In the genomic region with DNA sequence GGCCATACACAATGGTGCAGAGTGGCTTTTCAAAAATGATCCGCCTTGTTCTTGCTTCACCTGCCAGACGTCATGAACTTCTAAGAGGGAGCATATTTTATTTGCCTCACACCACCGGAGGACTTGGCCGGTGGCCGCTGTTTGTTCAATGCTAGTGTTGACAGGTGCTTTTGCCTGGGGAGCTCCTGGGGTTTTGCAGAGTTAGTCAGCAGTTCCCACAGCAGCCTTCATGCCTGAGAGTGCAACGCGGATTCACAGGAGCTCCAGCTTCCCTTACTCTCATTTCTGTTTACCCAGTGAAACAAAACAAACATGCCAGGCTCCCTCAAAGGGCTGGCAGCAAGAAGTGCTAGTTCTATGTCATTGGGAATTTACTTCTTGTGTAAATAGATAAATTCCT, we compare ENCODE assay signal across 8 mouse cellular contexts.
DNase-seq lines count a peak whose midpoint lies in the region; ATAC-seq lines count a peak whose summit lies in the region.
"Had no signal": no experiment of that assay in that cellular context is flagged by ENCODE, and none has a peak within 500 bp of the region (broad histone marks: within the 10 kb centered on the region; RNA-seq: fewer than 3 reads in every experiment).

No protein-coding gene starts in this region.

- peak overlapping the region; percentile 36 for H3K4me2 ChIP-seq in heart, embryonic 13.5 days

- no peak overlapping the region for H3K27ac ChIP-seq in heart, embryonic 13.5 days (replicated peaks)

- peaks cover 18% of the 10 kb centered on the region for H3K4me1 ChIP-seq in heart, embryonic 13.5 days

- H3K9ac ChIP-seq in heart, embryonic 13.5 days, result no peak overlapping the region

- H3K4me3 ChIP-seq in heart, embryonic 13.5 days, result no peak overlapping the region

- H3K36me3 ChIP-seq in heart, embryonic 13.5 days, result no peaks in the 10 kb centered on the region

- 16% methylated on average over 7 of the region's 7 CpGs for WGBS in heart, embryonic 13.5 days

- DNase-seq in ovary, postnatal 36 days (ENCODE audit: low spot score), result peak; percentile 20
- DNase-seq in ovary, adult 18-20 months (ENCODE audit: low spot score), result no peak
- DNase-seq in lung, adult 18-20 months, result peak; percentile 92 to 96
- no peak for DNase-seq in T-cell, adult 2 months (ENCODE audit: low spot score)
- DNase-seq in adrenal gland, adult 8-10 months, result no peak
- DNase-seq: thymus, postnatal 36 days had no signal

- H3K9me3 ChIP-seq in heart, embryonic 13.5 days, result no peaks in the 10 kb centered on the region

- H3K27me3 ChIP-seq in heart, embryonic 13.5 days (replicated peaks), result no peaks in the 10 kb centered on the region

- ATAC-seq in heart, embryonic 13.5 days (ENCODE audit: extremely low read depth, insufficient number of reproducible peaks, low FRiP score, low TSS enrichment), result no peak
- ATAC-seq in erythroid progenitor cell, adult 5-6 weeks (replicated peaks; ENCODE audit: low FRiP score, poor library complexity, severe bottlenecking), result no peak

Comparison
In these comparisons a context has a peak if more than half of its experiments do, and no peak if none do; other contexts are left out.
1. DNase-seq: peak in ovary, postnatal 36 days (single experiment) and lung, adult 18-20 months (2 of 2); none in ovary, adult 18-20 months (single experiment), T-cell, adult 2 months (single experiment) and adrenal gland, adult 8-10 months (single experiment).